ENCODE assay signal across 17 mouse cellular contexts in the genomic region with DNA sequence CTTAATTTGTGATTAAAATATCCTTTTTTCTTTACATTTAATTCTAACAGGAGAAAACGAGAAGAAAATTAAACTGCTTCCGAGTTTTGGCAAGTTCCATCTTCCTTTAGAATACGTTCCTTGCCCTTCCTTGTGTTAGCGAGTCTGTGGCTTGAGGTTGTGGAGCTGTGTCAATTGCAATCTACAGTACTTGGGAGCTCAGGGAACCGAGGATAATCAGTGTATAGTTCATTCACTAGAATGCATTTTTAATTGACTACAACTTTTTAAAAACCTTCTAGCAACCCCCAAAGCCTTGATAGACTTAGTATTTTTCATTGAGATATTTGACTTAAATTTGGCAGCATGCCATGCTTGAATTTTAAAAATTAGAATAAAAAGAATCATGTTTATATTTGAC.
DNase-seq lines count a peak whose midpoint lies in the region; ATAC-seq and TF ChIP-seq lines count a peak whose summit lies in the region.
"Had no signal": no experiment of that assay in that cellular context is flagged by ENCODE, and none has a peak within 500 bp of the region (broad histone marks: within the 10 kb centered on the region; RNA-seq: fewer than 3 reads in every experiment).

No protein-coding gene starts in this region.

- no peak overlapping the region for H3K9ac ChIP-seq in forebrain, embryonic 13.5 days
- no peak overlapping the region for H3K9ac ChIP-seq in forebrain, embryonic 16.5 days (replicated peaks; ENCODE audit: low read depth, low read length)
- H3K9ac ChIP-seq: embryonic facial prominence, embryonic 12.5 days; forebrain, postnatal 0 days had no signal

- H3K36me3 ChIP-seq in forebrain, embryonic 13.5 days (ENCODE audit: poor library complexity, severe bottlenecking) = no peaks in the 10 kb centered on the region
- no peaks in the 10 kb centered on the region for H3K36me3 ChIP-seq in forebrain, embryonic 16.5 days (ENCODE audit: control insufficient read depth, insufficient read depth)
- H3K36me3 ChIP-seq: embryonic facial prominence, embryonic 10.5 days; embryonic facial prominence, embryonic 12.5 days had no signal

- peak; percentile 11 for DNase-seq in heart, adult 11 months
- DNase-seq in heart, postnatal 10 days = no peak
- DNase-seq in brain, embryonic 14.5 days (ENCODE audit: low read depth) = peak; percentile 70
- no peak for DNase-seq in spleen, adult 18-20 months
- DNase-seq: adrenal gland, adult 2 months; adrenal gland, postnatal 10 days; adrenal gland, postnatal 25 days; cerebellum, adult 11-12 months; cerebellum, adult 2 months; cerebellum, adult 9-10 months; cerebellum, postnatal 10 days; cerebellum, postnatal 25 days; forebrain, postnatal 0 days had no signal

- H3K27me3 ChIP-seq in forebrain, embryonic 13.5 days = no peaks in the 10 kb centered on the region
- H3K27me3 ChIP-seq in forebrain, embryonic 16.5 days (replicated peaks; ENCODE audit: control insufficient read depth, insufficient read depth, low read length) = no peaks in the 10 kb centered on the region
- H3K27me3 ChIP-seq: embryonic facial prominence, embryonic 12.5 days had no signal

- peak; percentile 70; the same call in 1 of the 2 replicates for ATAC-seq in forebrain, embryonic 13.5 days
- ATAC-seq in forebrain, embryonic 16.5 days = no peak; the same call in 1 of the 2 replicates
- ATAC-seq: forebrain, postnatal 0 days had no signal

- H3K4me2 ChIP-seq in forebrain, embryonic 13.5 days = no peak overlapping the region
- no peak overlapping the region for H3K4me2 ChIP-seq in forebrain, embryonic 16.5 days (ENCODE audit: low read length)
- H3K4me2 ChIP-seq: embryonic facial prominence, embryonic 12.5 days had no signal

- H3K27ac ChIP-seq in forebrain, embryonic 13.5 days = no peak overlapping the region
- no peak overlapping the region for H3K27ac ChIP-seq in forebrain, embryonic 16.5 days (ENCODE audit: low read length)
- H3K27ac ChIP-seq: embryonic facial prominence, embryonic 10.5 days; embryonic facial prominence, embryonic 12.5 days had no signal

- peaks cover 26% of the 10 kb centered on the region for H3K4me1 ChIP-seq in forebrain, embryonic 13.5 days
- no peaks in the 10 kb centered on the region for H3K4me1 ChIP-seq in forebrain, embryonic 16.5 days (replicated peaks; ENCODE audit: control insufficient read depth, insufficient read depth, low read length)

- H3K9me3 ChIP-seq in forebrain, embryonic 13.5 days (replicated peaks) = no peaks in the 10 kb centered on the region
- no peaks in the 10 kb centered on the region for H3K9me3 ChIP-seq in forebrain, embryonic 16.5 days (ENCODE audit: control insufficient read depth, low read length)
- H3K9me3 ChIP-seq: embryonic facial prominence, embryonic 10.5 days; embryonic facial prominence, embryonic 12.5 days had no signal

- H3K4me3 ChIP-seq in forebrain, embryonic 13.5 days = no peak overlapping the region
- no peak overlapping the region for H3K4me3 ChIP-seq in forebrain, embryonic 16.5 days (replicated peaks; ENCODE audit: low read length)
- H3K4me3 ChIP-seq: embryonic facial prominence, embryonic 10.5 days; embryonic facial prominence, embryonic 12.5 days had no signal

- no peak for TF ChIP-seq POLR2A in brain, embryonic 14.5 days (IDR thresholded peaks at IDR 0.05; ENCODE audit: borderline replicate concordance, extremely low read depth, insufficient read depth, insufficient read length, poor library complexity, severe bottlenecking)

- intact Hi-C loops in heart, postnatal 10 days (cut with DNase I) = no loop called here

- WGBS in forebrain, embryonic 13.5 days = 36% methylated on average over 5 of the region's 5 CpGs
- WGBS in forebrain, embryonic 16.5 days = 16% methylated on average over 5 of the region's 5 CpGs

- TF ChIP-seq CTCF in brain, embryonic 14.5 days (IDR thresholded peaks at IDR 0.05; ENCODE audit: borderline replicate concordance, extremely low read depth, insufficient read depth, insufficient read length) = no peak

Comparison
In these comparisons a context has a peak if more than half of its experiments do, and no peak if none do; other contexts are left out.
1. DNase-seq: peak in heart, adult 11 months (single experiment) and brain, embryonic 14.5 days (single experiment); none in heart, postnatal 10 days (0 of 2) and spleen, adult 18-20 months (0 of 2).